Mouse (Mus musculus): ENCODE data around the gene Zhx3. TPM values are rescaled to one million over a fixed set of nuclear protein-coding genes. Genes with fewer than 3 reads are reported as not detected.
A peak's percentile ranks its signal among the peaks of the same experiment; 100 is the strongest.

Gene Zhx3
- polyA plus RNA-seq, 1 experiment: 7.8 TPM

- Histone ChIP-seq H3K4me1 (replicated peaks; ENCODE audit: control insufficient read depth, insufficient read depth, low read length) (no peaks in the 10 kb centered on the region), H3K36me3 (ENCODE audit: control insufficient read depth, insufficient read depth, low read length) (peaks cover 50% of the 10 kb centered on the region), H3K27me3 (ENCODE audit: control insufficient read depth, insufficient read depth, low read length) (no peaks in the 10 kb centered on the region), H3K4me3 (ENCODE audit: control insufficient read depth, insufficient read depth, low read length) (no peak overlapping the region), H3K27ac (ENCODE audit: control insufficient read depth, insufficient read depth, low read length) (no peak overlapping the region)
- DNase-seq: no peak
- no peak for TF ChIP-seq POLR2A (IDR thresholded peaks at IDR 0.05; ENCODE audit: control insufficient read depth, extremely low read depth, insufficient read depth, low read length, poor library complexity)
- no peak for TF ChIP-seq CTCF (IDR thresholded peaks at IDR 0.05; ENCODE audit: borderline replicate concordance, control insufficient read depth, extremely low read depth, insufficient read depth, low read length, poor library complexity)
- 89% methylated on average over 4 of the region's 4 CpGs for WGBS
These were observed 149.0 kb downstream of the Zhx3 start for GRCm38 (mm10) chr2:160723613-160724375.

GRCm38 (mm10) chr2:160722714-160723113 lies 150.1 kb downstream of the Zhx3 start:
- no peaks in the 10 kb centered on the region for H3K4me1 ChIP-seq (replicated peaks; ENCODE audit: control insufficient read depth, insufficient read depth, low read length)
- no peak for TF ChIP-seq POLR2A (IDR thresholded peaks at IDR 0.05; ENCODE audit: control insufficient read depth, extremely low read depth, insufficient read depth, low read length, poor library complexity)
- no peak for TF ChIP-seq CTCF (IDR thresholded peaks at IDR 0.05; ENCODE audit: borderline replicate concordance, control insufficient read depth, extremely low read depth, insufficient read depth, low read length, poor library complexity)
- 98% methylated on average over 4 of the region's 4 CpGs for whole genome bisulfite sequencing
- DNase-seq: no peak
- H3K27me3 ChIP-seq (ENCODE audit: control insufficient read depth, insufficient read depth, low read length): no peaks in the 10 kb centered on the region
- no peak overlapping the region for H3K27ac ChIP-seq (ENCODE audit: control insufficient read depth, insufficient read depth, low read length)
- no peak overlapping the region for H3K4me3 ChIP-seq (ENCODE audit: control insufficient read depth, insufficient read depth, low read length)
- H3K36me3 ChIP-seq (ENCODE audit: control insufficient read depth, insufficient read depth, low read length): peaks cover 60% of the 10 kb centered on the region

- DNase-seq: peak; percentile 0
- Histone ChIP-seq H3K4me3 (ENCODE audit: control insufficient read depth, insufficient read depth, low read length) (no peak overlapping the region), H3K36me3 (ENCODE audit: control insufficient read depth, insufficient read depth, low read length) (peaks cover 95% of the 10 kb centered on the region), H3K4me1 (replicated peaks; ENCODE audit: control insufficient read depth, insufficient read depth, low read length) (no peaks in the 10 kb centered on the region), H3K27me3 (ENCODE audit: control insufficient read depth, insufficient read depth, low read length) (no peaks in the 10 kb centered on the region), H3K27ac (ENCODE audit: control insufficient read depth, insufficient read depth, low read length) (no peak overlapping the region)
- TF ChIP-seq POLR2A (IDR thresholded peaks at IDR 0.05; ENCODE audit: control insufficient read depth, extremely low read depth, insufficient read depth, low read length, poor library complexity): no peak
- 94% methylated on average over 3 of the region's 3 CpGs for WGBS
These were observed 154.0 kb downstream of the Zhx3 start for GRCm38 (mm10) chr2:160718811-160719210.

DNA sequence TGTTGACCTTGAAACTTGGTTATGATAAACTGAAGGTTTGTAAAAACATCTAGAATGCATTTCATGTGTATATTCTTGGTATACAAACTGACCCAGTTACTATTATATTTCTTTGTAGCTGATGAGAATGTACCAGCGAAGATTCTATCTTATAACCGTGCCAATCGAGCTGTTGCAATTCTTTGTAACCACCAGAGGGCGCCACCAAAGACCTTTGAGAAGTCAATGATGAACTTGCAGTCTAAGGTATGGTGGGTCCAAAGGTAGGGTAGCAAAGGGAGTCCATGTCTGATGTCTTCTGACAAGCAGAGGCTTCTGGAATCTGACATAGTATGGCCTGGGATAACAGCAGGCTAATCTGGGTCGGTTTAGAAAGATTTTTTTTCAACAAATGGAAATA lies 155.5 kb downstream of the Zhx3 start:
- peaks cover 96% of the 10 kb centered on the region for H3K36me3 ChIP-seq (ENCODE audit: control insufficient read depth, insufficient read depth, low read length)
- peak; percentile 58 for DNase-seq

GRCm38 (mm10) chr2:160715463-160716030 lies 157.3 kb downstream of the Zhx3 start:
- Histone ChIP-seq H3K4me3 (ENCODE audit: control insufficient read depth, insufficient read depth, low read length) (no peak overlapping the region), H3K36me3 (ENCODE audit: control insufficient read depth, insufficient read depth, low read length) (peaks cover 97% of the 10 kb centered on the region), H3K27ac (ENCODE audit: control insufficient read depth, insufficient read depth, low read length) (no peak overlapping the region), H3K27me3 (ENCODE audit: control insufficient read depth, insufficient read depth, low read length) (no peaks in the 10 kb centered on the region), H3K4me1 (replicated peaks; ENCODE audit: control insufficient read depth, insufficient read depth, low read length) (no peaks in the 10 kb centered on the region)
- 97% methylated on average over 4 of the region's 4 CpGs for WGBS
- no peak for TF ChIP-seq CTCF (IDR thresholded peaks at IDR 0.05; ENCODE audit: borderline replicate concordance, control insufficient read depth, extremely low read depth, insufficient read depth, low read length, poor library complexity)
- no peak for TF ChIP-seq POLR2A (IDR thresholded peaks at IDR 0.05; ENCODE audit: control insufficient read depth, extremely low read depth, insufficient read depth, low read length, poor library complexity)
- DNase-seq: no peak

More for the DNA sequence above, 155.5 kb downstream of the Zhx3 start:
- TF ChIP-seq POLR2A (IDR thresholded peaks at IDR 0.05; ENCODE audit: control insufficient read depth, extremely low read depth, insufficient read depth, low read length, poor library complexity) (no peak), CTCF (IDR thresholded peaks at IDR 0.05; ENCODE audit: borderline replicate concordance, control insufficient read depth, extremely low read depth, insufficient read depth, low read length, poor library complexity) (no peak)
- H3K4me1 ChIP-seq (replicated peaks; ENCODE audit: control insufficient read depth, insufficient read depth, low read length): no peaks in the 10 kb centered on the region
- H3K27me3 ChIP-seq (ENCODE audit: control insufficient read depth, insufficient read depth, low read length): no peaks in the 10 kb centered on the region
- H3K27ac ChIP-seq (ENCODE audit: control insufficient read depth, insufficient read depth, low read length): no peak overlapping the region
- WGBS: 77% methylated on average over 5 of the region's 5 CpGs
- no peak overlapping the region for H3K4me3 ChIP-seq (ENCODE audit: control insufficient read depth, insufficient read depth, low read length)

GRCm38 (mm10) chr2:160707673-160708072 lies 165.1 kb downstream of the Zhx3 start:
- peaks cover 74% of the 10 kb centered on the region for H3K36me3 ChIP-seq (ENCODE audit: control insufficient read depth, insufficient read depth, low read length)
- 93% methylated on average over 3 of the region's 3 CpGs for WGBS
- TF ChIP-seq POLR2A (IDR thresholded peaks at IDR 0.05; ENCODE audit: control insufficient read depth, extremely low read depth, insufficient read depth, low read length, poor library complexity): no peak
- no peak for TF ChIP-seq CTCF (IDR thresholded peaks at IDR 0.05; ENCODE audit: borderline replicate concordance, control insufficient read depth, extremely low read depth, insufficient read depth, low read length, poor library complexity)
- H3K27ac ChIP-seq (ENCODE audit: control insufficient read depth, insufficient read depth, low read length): no peak overlapping the region
- H3K27me3 ChIP-seq (ENCODE audit: control insufficient read depth, insufficient read depth, low read length): no peaks in the 10 kb centered on the region
- H3K4me1 ChIP-seq (replicated peaks; ENCODE audit: control insufficient read depth, insufficient read depth, low read length): no peaks in the 10 kb centered on the region
- H3K4me3 ChIP-seq (ENCODE audit: control insufficient read depth, insufficient read depth, low read length): no peak overlapping the region
- no peak for DNase-seq

Measured in thymus, adult 2 months (tissue).